Comparison of ENCODE assay signal across 8 mouse cellular contexts in genomic region chr12:112145211-112145874, GRCm38 (mm10). TPM values are rescaled to one million over a fixed set of nuclear protein-coding genes. Genes with fewer than 3 reads are reported as not detected.
DNase-seq lines count a peak whose midpoint lies in the region; ATAC-seq and TF ChIP-seq lines count a peak whose summit lies in the region.

No protein-coding gene starts in this region.

- TF ChIP-seq CTCF in hindbrain, postnatal 0 days (IDR thresholded peaks at IDR 0.05; ENCODE audit: low read depth): peak; percentile 99

- peaks cover 17% of the 10 kb centered on the region for H3K4me1 ChIP-seq in hindbrain, postnatal 0 days (ENCODE audit: insufficient read depth, low read length)

- H3K4me2 ChIP-seq in hindbrain, postnatal 0 days (ENCODE audit: low read depth, low read length): peak overlapping the region; percentile 81

- peaks cover 28% of the 10 kb centered on the region for H3K27me3 ChIP-seq in hindbrain, postnatal 0 days (ENCODE audit: insufficient read depth, low read length)

- no peaks in the 10 kb centered on the region for H3K36me3 ChIP-seq in hindbrain, postnatal 0 days (ENCODE audit: insufficient read depth, low read length)

- H3K9ac ChIP-seq in hindbrain, postnatal 0 days (replicated peaks; ENCODE audit: low read length): 0 out of 2 replicates have a peak overlapping the region, but pooled peaks have one; percentile 17

- ATAC-seq in activated CD4-positive, CD25-positive, alpha-beta regulatory T cell, adult 4 months: peak; percentile 65
- ATAC-seq in hindbrain, postnatal 0 days: peak; percentile 57

- H3K27ac ChIP-seq in hindbrain, postnatal 0 days: no peak overlapping the region

- H3K4me3 ChIP-seq in hindbrain, postnatal 0 days (ENCODE audit: low read length): peak overlapping the region; percentile 52

- peak; percentile 77 for DNase-seq in cerebellum, postnatal 36 days
- DNase-seq in gastrocnemius, adult 8-10 months (ENCODE audit: low spot score in 2 of 2): peak; percentile 54 to 71
- peak; percentile 91 for DNase-seq in hindbrain, postnatal 0 days (ENCODE audit: low spot score)
- peak; percentile 87 to 89 for DNase-seq in left cerebral cortex, adult 18-20 months (ENCODE audit: low spot score in 2 of 2)
- peak; percentile 87 for DNase-seq in lung, postnatal 36 days
- DNase-seq in right cerebral cortex, adult 18-20 months: peak; percentile 81
- DNase-seq in urinary bladder, adult 2 months (ENCODE audit: low spot score): peak; percentile 83

- under 1% methylated on average over 36 of the region's 37 CpGs for WGBS in hindbrain, postnatal 0 days

- no peaks in the 10 kb centered on the region for H3K9me3 ChIP-seq in hindbrain, postnatal 0 days (ENCODE audit: low read length)

RNA-seq across cellular contexts. Expression of gene Kif26a, which starts 0.7 kb away (rescaled TPM):
- polyA plus RNA-seq in activated CD4-positive, CD25-positive, alpha-beta regulatory T cell, adult 4 months (2017; shearing (Covaris generic)): not detected
- 1 to 10 TPM; 3.4 to 4.5 (median 3.5) TPM for total RNA-seq in gastrocnemius, adult 8-10 months (2022)
- total RNA-seq in hindbrain, postnatal 0 days (2014; rRNA removed): 25.1 and 26.3 TPM in 2 replicates
- 1.8 and 1.9 TPM in 2 replicates for polyA plus RNA-seq in hindbrain, postnatal 0 days (2015; fragmentation: Nextera tagmentation; extraction: Ambion mirVana)
- total RNA-seq in left cerebral cortex, adult 18-20 months (2021): 1 to 10 TPM; 4.2 to 4.5 TPM
- 8.3 and 9.0 TPM in 2 replicates for polyA plus RNA-seq in urinary bladder, adult 2 months (2012; rRNA removed)

RNA-seq across cellular contexts. Expression of gene Aspg, which starts 38.9 kb away (rescaled TPM):
- polyA plus RNA-seq in activated CD4-positive, CD25-positive, alpha-beta regulatory T cell, adult 4 months (2017; shearing (Covaris generic)): not detected
- not detected for total RNA-seq in gastrocnemius, adult 8-10 months (2022)
- 1.8 and 7.8 TPM in 2 replicates for total RNA-seq in hindbrain, postnatal 0 days (2014; rRNA removed)
- 1.8 and 2.2 TPM in 2 replicates for polyA plus RNA-seq in hindbrain, postnatal 0 days (2015; fragmentation: Nextera tagmentation; extraction: Ambion mirVana)
- total RNA-seq in left cerebral cortex, adult 18-20 months (2021): 1 to 10 TPM; 4.9 to 7.1 TPM
- polyA plus RNA-seq in urinary bladder, adult 2 months (2012; rRNA removed): 0.74 and 1.2 TPM in 2 replicates
